Mouse (Mus musculus) embryonic fibroblast, embryonic 13.5 days (primary cell): ENCODE results near the gene Pcgf2.

ENCODE experiments used
- CTCF ChIP-seq: IDR thresholded peaks from 2 replicates; pipeline ENCODE4 v1.5.1; 2011; ENCODE audit warnings: mild to moderate bottlenecking, control low read depth, low read length, moderate library complexity, borderline replicate concordance; ENCODE audit not compliant: insufficient read depth
- POLR2A ChIP-seq: IDR thresholded peaks from 2 replicates; pipeline ENCODE4 v1.6.1; 2011; ENCODE audit warnings: low read depth, mild to moderate bottlenecking, control low read depth, low read length, moderate library complexity

DNA sequence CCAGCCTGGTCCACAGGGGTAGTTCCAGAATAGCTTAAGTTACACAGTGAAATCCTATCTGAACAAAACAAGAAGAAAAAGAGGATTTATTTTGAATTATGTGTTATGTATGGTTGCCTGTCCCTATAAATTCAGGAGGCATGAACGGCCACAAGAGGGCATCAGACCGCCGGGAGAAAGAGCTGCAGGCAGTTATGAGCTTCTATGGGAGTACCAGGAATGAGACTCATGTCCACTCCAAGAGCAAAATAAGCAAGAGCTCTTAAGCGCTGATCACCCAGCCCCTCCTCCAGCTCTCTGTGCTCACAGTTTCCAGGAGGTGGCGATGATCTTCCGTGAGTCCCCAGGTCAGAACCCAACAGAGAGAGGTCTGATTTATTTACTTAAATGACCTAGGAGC lies 55.5 kb downstream of the Pcgf2 start:
- TF ChIP-seq POLR2A (no peak), CTCF (0 out of 2 replicates have a peak, but pooled peaks have one; percentile 30)
